Mouse (Mus musculus): ENCODE data around the gene Vmn1r77.
"Not testable (repeated sequence)": the region's sequence is repeated elsewhere in the genome, so short reads cannot be mapped to it uniquely, and the experiment has no call there.

GRCm38 (mm10) chr7:12036452-12036851 lies at the start of gene Vmn1r77:
- not testable (repeated sequence) for TF ChIP-seq CTCF (IDR thresholded peaks at IDR 0.05; ENCODE audit: low read depth, low read length); POLR2A (IDR thresholded peaks at IDR 0.05; ENCODE audit: borderline replicate concordance, low read depth, low read length)

Measured in bone marrow macrophage, adult 2 months (primary cell).